Mouse (Mus musculus): ENCODE measurements around the gene Flad1. TPM values are rescaled to one million over a fixed set of nuclear protein-coding genes. Genes with fewer than 3 reads are reported as not detected.
A peak's percentile ranks its signal among the peaks of the same experiment; 100 is the strongest.
"Not testable (repeated sequence)": the region's sequence is repeated elsewhere in the genome, so short reads cannot be mapped to it uniquely, and the experiment has no call there.

The Flad1 gene
- total RNA-seq, 2 experiments from 2014 or later: 21.9 to 27.2 TPM

- peak; percentile 91 to 94 for DNase-seq (ENCODE audit: low spot score in 2 of 2)
Observed at GRCm38 (mm10) chr3:89430171-89431159, 18.8 kb upstream of the Flad1 start, which contains the start of gene Pygo2. Gene Pygo2 (plus strand): TSS chr3:89430214.

DNA sequence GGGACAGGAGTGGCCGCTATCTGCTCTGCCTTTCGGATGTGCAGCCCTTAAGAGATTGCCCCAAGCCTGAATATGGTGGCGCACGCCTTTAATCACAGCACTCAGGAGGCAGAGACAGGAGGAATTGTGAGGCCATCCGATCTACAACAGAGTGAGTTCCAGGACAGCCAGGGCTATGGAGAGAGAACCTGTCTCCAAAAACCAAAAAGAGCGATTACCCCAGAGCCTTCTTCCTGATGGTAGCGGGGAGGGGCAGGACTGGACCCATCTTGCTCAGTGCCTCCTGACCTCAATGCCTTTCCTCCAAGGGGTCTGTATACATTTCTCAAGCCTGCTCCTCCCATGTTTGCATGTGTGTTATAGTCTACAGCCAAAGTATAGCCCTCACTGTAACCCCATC is 17.4 kb upstream of the Flad1 start:
- not testable (repeated sequence) for DNase-seq (ENCODE audit: low spot score in 2 of 2)

- DNase-seq (ENCODE audit: low spot score in 2 of 2): no peak
Observed at GRCm38 (mm10) chr3:89425876-89426275, 14.2 kb upstream of the Flad1 start.

GRCm38 (mm10) chr3:89425141-89425525 is 13.5 kb upstream of the Flad1 start:
- DNase-seq (ENCODE audit: low spot score in 2 of 2): no peak

GRCm38 (mm10) chr3:89424416-89425140 is 12.9 kb upstream of the Flad1 start:
- no peak for DNase-seq (ENCODE audit: low spot score in 2 of 2)

- no peak for DNase-seq (ENCODE audit: low spot score in 2 of 2)
Observed at GRCm38 (mm10) chr3:89422556-89423205, 11.0 kb upstream of the Flad1 start.

DNA sequence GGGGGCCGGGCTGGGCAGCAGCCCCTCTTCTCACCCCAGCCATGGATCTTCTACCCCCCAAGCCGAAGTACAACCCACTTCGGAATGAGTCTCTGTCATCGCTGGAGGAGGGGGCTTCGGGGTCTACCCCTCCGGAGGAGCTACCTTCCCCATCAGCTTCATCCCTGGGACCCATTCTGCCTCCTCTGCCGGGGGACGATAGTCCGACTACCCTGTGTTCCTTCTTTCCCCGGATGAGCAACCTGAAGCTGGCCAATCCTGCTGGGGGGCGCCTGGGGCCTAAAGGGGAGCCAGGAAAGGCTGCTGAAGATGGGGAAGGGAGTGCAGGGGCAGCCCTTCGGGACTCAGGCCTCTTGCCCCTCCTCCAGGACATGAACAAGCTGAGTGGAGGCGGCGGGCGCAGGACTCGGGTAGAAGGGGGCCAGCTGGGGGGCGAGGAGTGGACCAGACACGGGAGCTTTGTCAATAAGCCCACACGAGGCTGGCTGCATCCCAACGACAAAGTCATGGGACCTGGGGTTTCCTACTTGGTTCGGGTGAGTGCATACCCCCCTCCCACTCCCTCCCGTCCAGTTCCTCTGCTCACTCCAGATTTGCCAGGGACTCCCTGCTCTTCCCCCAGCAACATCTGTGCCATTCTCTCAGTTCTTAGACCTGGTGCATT is 10.3 kb upstream of the Flad1 start:
- peak in 1 of 2 experiments; percentile 53 for DNase-seq (ENCODE audit: low spot score in 2 of 2)

- peak; percentile 50 to 83 for DNase-seq (ENCODE audit: low spot score in 2 of 2)
Observed at GRCm38 (mm10) chr3:89421002-89421774, 9.5 kb upstream of the Flad1 start.

- no peak for DNase-seq (ENCODE audit: low spot score in 2 of 2)
Observed at GRCm38 (mm10) chr3:89420421-89420820, 8.8 kb upstream of the Flad1 start.

DNA sequence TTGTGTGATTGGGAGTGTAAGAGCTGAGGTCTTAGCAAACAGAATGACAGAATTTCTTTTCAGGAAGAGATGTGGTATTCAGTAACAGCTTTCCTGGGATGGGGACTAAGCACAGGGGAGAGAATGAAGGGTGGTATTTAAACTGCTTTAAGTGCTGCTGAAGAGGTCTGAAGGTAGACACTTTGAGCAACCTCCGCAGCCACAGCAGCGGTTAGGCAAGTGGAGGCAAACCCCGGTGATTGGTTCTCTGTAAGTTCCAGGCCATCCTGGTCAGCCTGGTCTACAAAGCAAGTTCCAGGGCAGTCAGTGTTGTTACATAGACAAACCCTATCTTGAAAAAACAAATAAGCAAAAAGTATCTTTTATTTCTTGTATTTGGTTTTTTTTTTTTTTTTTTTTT is 8.3 kb upstream of the Flad1 start:
- no peak for DNase-seq (ENCODE audit: low spot score in 2 of 2)

DNA sequence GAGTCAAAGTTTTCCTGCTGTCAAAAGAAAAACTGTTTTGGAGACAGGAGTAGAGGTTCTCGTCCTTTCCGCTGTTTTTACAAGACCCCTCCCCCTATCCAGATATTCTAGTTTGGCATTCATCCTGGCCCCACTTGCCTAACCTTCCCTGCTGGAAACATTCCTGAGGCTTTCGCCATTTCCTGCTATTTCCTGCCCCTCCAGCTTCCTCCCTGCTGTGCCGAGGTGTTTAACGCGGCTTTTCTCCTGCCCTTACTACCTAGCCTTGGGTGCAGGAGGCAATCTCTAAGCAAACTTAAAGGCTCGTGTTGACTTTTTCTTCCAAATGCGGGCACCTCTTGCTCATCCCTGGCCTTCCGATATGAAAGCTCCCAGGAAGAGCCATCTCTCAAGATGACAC is 7.9 kb upstream of the Flad1 start:
- DNase-seq (ENCODE audit: low spot score in 2 of 2): peak in 1 of 2 experiments; percentile 50

GRCm38 (mm10) chr3:89418861-89419250 is 7.2 kb upstream of the Flad1 start:
- peak; percentile 65 to 86 for DNase-seq (ENCODE audit: low spot score in 2 of 2)

- peak; percentile 79 to 93 for DNase-seq (ENCODE audit: low spot score in 2 of 2)
Observed at GRCm38 (mm10) chr3:89418170-89418860, 6.6 kb upstream of the Flad1 start, which contains the start of the genes Cks1b and Shc1. Gene Cks1b (minus strand): TSS chr3:89418383. Gene Shc1 (plus strand): TSS chr3:89418443.

- DNase-seq (ENCODE audit: low spot score in 2 of 2): no peak
Observed at GRCm38 (mm10) chr3:89417840-89418169, 6.1 kb upstream of the Flad1 start.

GRCm38 (mm10) chr3:89417131-89417530 is 5.5 kb upstream of the Flad1 start:
- no peak for DNase-seq (ENCODE audit: low spot score in 2 of 2)

DNA sequence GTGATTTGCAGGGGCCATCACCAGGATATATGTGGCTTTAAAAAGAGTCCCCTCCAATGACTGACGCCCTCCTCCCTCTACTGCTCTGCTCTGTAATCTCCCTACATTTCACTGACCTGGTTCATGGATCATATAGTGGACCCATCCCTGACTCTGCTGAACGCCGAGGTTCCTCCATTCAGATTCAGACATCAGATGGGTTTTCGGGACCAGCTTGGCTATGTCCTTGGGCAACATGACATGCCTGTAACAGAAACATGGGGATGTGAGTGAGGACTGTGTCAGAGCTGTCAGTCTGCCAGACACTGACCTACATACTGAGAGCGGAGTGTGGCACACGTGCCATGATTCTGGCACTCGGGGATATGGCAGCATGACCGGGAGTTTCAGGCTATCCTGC is 4.5 kb upstream of the Flad1 start:
- DNase-seq (ENCODE audit: low spot score in 2 of 2): no peak

- no peak for DNase-seq (ENCODE audit: low spot score in 2 of 2)
Observed at GRCm38 (mm10) chr3:89410864-89411263, 806 bp downstream of the Flad1 start.

DNA sequence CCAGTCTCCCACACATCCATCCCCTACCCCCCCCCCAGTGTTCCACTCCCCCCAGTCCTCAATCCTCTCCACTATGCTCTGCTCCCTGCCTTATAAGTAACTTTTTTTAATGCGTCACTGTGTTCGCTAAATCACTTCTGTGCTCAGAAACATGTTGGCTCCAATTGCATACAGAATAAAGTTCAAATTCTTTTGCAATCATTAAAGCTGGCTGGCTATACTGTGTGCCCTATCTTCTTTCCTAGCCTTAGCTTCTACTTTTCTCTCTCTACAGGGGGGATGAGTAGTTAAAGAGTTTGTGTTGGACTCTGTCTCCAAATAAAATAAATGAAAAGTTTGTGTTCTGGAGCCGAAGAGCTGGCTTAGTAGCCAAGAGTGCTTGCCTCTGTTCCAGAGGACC is 2.0 kb downstream of the Flad1 start:
- DNase-seq (ENCODE audit: low spot score in 2 of 2): no peak

DNA sequence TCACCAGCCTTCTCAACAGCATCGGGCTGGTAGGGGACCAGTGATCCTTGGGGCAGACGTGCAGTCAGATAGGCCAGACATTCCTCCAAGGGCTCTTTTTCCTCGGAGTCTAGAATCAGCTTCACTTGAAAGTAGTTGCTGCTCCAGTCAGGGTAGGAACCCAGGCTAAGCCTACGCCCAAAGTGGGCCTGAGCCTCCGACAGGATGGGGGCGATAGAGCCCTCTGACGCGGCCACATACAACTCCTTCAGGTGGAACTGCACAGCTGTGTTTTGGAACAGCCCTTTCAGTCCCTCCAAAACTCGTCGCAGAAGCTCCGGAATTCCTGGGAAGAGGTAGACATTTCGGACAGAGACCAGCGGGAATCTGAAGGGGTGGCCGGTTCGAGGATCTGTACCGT is 3.2 kb downstream of the Flad1 start:
- no peak for DNase-seq (ENCODE audit: low spot score in 2 of 2)

DNA sequence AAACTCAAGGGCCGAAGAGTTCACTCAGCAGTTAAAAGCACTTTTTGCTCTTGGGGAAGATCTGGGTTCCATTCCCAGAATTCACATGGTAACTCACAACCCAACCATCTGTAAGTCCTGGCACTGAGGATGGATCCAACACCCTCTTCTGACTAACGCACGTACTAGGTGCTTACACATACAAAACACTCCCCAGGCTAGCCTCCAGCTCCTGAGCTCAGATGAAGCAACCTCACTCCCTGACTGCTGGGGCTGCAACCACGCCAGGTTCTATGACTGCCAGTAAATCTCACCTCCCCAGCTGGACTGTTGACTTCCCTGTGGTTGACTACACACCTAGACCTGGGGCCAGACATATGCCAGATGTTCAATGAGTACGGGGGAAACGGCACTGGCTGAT is 4.8 kb downstream of the Flad1 start:
- DNase-seq (ENCODE audit: low spot score in 2 of 2): no peak

Measured in gastrocnemius, postnatal 4 days (tissue).